ENCODE assay signal across 9 mouse cellular contexts in genomic region chr19:50171849-50172248, GRCm38 (mm10).
A peak's percentile ranks its signal among the peaks of the same experiment; 100 is the strongest.
DNase-seq lines count a peak whose midpoint lies in the region; ATAC-seq and TF ChIP-seq lines count a peak whose summit lies in the region.
"Had no signal": no experiment of that assay in that cellular context is flagged by ENCODE, and none has a peak within 500 bp of the region (broad histone marks: within the 10 kb centered on the region; RNA-seq: fewer than 3 reads in every experiment).

No protein-coding gene starts in this region.

- no peaks in the 10 kb centered on the region for H3K4me1 ChIP-seq in kidney, adult 2 months (ENCODE audit: control insufficient read depth, insufficient read depth, low read length)
- no peaks in the 10 kb centered on the region for H3K4me1 ChIP-seq in kidney, embryonic 16.5 days (ENCODE audit: insufficient read depth, low read length)

- TF ChIP-seq CTCF in kidney, adult 2 months (conservative IDR thresholded peaks at IDR 0.05; ENCODE audit: insufficient read depth, insufficient read length, low read depth, low read length) = no peak
- no peak for TF ChIP-seq CTCF in brain, embryonic 14.5 days (IDR thresholded peaks at IDR 0.05; ENCODE audit: borderline replicate concordance, extremely low read depth, insufficient read depth, insufficient read length)

- no peak for ATAC-seq in kidney, embryonic 16.5 days (ENCODE audit: low FRiP score, low TSS enrichment)

- no peak overlapping the region for H3K27ac ChIP-seq in kidney, adult 2 months (ENCODE audit: insufficient read depth, low read depth, low read length)
- H3K27ac ChIP-seq in kidney, embryonic 16.5 days (ENCODE audit: low read length) = no peak overlapping the region
- H3K27ac ChIP-seq: macrophage had no signal

- no peaks in the 10 kb centered on the region for H3K27me3 ChIP-seq in kidney, adult 2 months (replicated peaks; ENCODE audit: control insufficient read depth, insufficient read depth, low read length)
- no peaks in the 10 kb centered on the region for H3K27me3 ChIP-seq in kidney, embryonic 16.5 days (ENCODE audit: insufficient read depth, low read length)

- no peak overlapping the region for H3K4me3 ChIP-seq in kidney, adult 2 months (ENCODE audit: insufficient read depth, low read depth, low read length)
- no peak overlapping the region for H3K4me3 ChIP-seq in kidney, embryonic 16.5 days (ENCODE audit: low read length)

- TF ChIP-seq POLR2A in kidney, adult 2 months (IDR thresholded peaks at IDR 0.05; ENCODE audit: low read depth, low read length) = no peak
- no peak for TF ChIP-seq POLR2A in brain, embryonic 14.5 days (IDR thresholded peaks at IDR 0.05; ENCODE audit: borderline replicate concordance, extremely low read depth, insufficient read depth, insufficient read length, poor library complexity, severe bottlenecking)

- no peak overlapping the region for H3K4me2 ChIP-seq in kidney, embryonic 16.5 days (replicated peaks; ENCODE audit: low read depth, low read length)

- DNase-seq in kidney, adult 2 months = peak; percentile 18
- peak; percentile 46 to 49 for DNase-seq in right cerebral cortex, adult 2 months (ENCODE audit: low spot score in 2 of 2)
- DNase-seq in right cerebral cortex, postnatal 4 days = no peak
- peak; percentile 45 for DNase-seq in brain, embryonic 14.5 days (ENCODE audit: low read depth)
- peak; percentile 62 for DNase-seq in retina, embryonic 14.5 days (ENCODE audit: low spot score)
- DNase-seq in yolk sac, embryonic 10.5 days (ENCODE audit: low spot score) = no peak
- no peak for DNase-seq in ovary, adult 18-20 months (ENCODE audit: low spot score)

- H3K9ac ChIP-seq in kidney, embryonic 16.5 days (replicated peaks; ENCODE audit: low read length) = no peak overlapping the region

- 67% methylated on average over 4 of the region's 4 CpGs for WGBS in kidney, adult 2 months
- WGBS in kidney, embryonic 16.5 days = 76% methylated on average over 4 of the region's 4 CpGs

- no peaks in the 10 kb centered on the region for H3K9me3 ChIP-seq in kidney, embryonic 16.5 days (ENCODE audit: low read length)

- H3K36me3 ChIP-seq in kidney, adult 2 months (ENCODE audit: control insufficient read depth, insufficient read depth, low read length) = no peaks in the 10 kb centered on the region
- H3K36me3 ChIP-seq in kidney, embryonic 16.5 days (ENCODE audit: insufficient read depth, low read length) = no peaks in the 10 kb centered on the region

Comparison
In these comparisons a context has a peak if more than half of its experiments do, and no peak if none do; other contexts are left out.
1. DNase-seq: peak in kidney, adult 2 months (single experiment), right cerebral cortex, adult 2 months (2 of 2), brain, embryonic 14.5 days (single experiment) and retina, embryonic 14.5 days (single experiment); none in right cerebral cortex, postnatal 4 days (single experiment), yolk sac, embryonic 10.5 days (single experiment) and ovary, adult 18-20 months (single experiment).